Comparison of ENCODE assay signal across 12 mouse cellular contexts in the genomic region with DNA sequence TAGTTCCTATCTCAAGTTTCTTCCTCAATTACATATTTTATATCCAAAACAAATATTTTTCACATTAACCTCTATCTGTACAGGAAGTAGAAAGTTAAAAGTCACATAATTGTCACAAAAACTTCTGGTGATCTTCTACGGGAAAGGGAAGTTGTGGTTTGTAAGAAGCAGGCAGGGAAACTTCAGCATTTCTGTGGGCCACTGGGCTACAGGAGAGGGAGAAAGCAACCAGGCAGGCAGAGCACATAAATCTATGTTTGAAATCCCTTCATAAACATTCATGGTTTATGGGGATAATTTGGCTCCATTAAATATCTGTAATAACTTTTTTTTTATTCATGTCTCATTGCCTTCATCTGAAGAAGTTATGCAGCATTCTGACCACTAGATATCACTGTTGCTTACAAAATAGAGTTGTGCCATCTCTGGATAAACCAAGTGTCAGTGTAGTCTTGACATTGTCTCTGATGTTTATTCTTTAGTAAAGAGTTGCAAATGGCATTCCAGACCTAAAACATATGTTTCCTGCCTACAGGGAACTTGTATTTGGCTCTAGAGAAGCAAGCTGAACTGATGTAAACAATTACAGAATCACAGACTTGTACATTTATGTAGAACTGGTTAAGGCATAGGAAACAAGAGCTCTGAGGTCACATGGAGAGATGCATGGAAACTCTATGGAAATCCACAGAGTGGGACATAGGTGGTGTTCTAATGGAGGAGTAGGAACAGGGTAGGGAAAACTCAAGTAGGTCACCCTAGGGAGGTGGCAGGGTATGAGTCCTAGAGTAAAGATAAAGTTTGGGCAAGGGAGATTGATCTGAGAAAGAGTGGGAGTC. TPM values are rescaled to one million over a fixed set of nuclear protein-coding genes. Genes with fewer than 3 reads are reported as not detected.
DNase-seq lines count a peak whose midpoint lies in the region; ATAC-seq and TF ChIP-seq lines count a peak whose summit lies in the region.
"Had no signal": no experiment of that assay in that cellular context is flagged by ENCODE, and none has a peak within 500 bp of the region (broad histone marks: within the 10 kb centered on the region; RNA-seq: fewer than 3 reads in every experiment).

No protein-coding gene starts in this region.

- peak; percentile 52 for TF ChIP-seq CTCF in gastrocnemius, adult 2 months (IDR thresholded peaks at IDR 0.05)
- TF ChIP-seq CTCF in lung, embryonic 14.5 days (IDR thresholded peaks at IDR 0.05; ENCODE audit: low read depth): peak; percentile 61

- H3K27ac ChIP-seq in gastrocnemius, adult 2 months: no peak overlapping the region
- H3K27ac ChIP-seq in lung, embryonic 14.5 days (ENCODE audit: low read depth): no peak overlapping the region

- no peak overlapping the region for H3K4me2 ChIP-seq in lung, embryonic 14.5 days

- H3K4me1 ChIP-seq in lung, embryonic 14.5 days (ENCODE audit: insufficient read depth): no peaks in the 10 kb centered on the region

- no peaks in the 10 kb centered on the region for H3K27me3 ChIP-seq in lung, embryonic 14.5 days (ENCODE audit: insufficient read depth, low read length)

- ATAC-seq in lung, embryonic 14.5 days (ENCODE audit: insufficient read depth): peak; percentile 90
- ATAC-seq in granulocyte monocyte progenitor cell, adult 5-6 weeks (replicated peaks; ENCODE audit: poor library complexity, severe bottlenecking): peak; percentile 90

- no peak overlapping the region for H3K9ac ChIP-seq in lung, embryonic 14.5 days

- no peaks in the 10 kb centered on the region for H3K36me3 ChIP-seq in lung, embryonic 14.5 days (ENCODE audit: insufficient read depth)

- 70% methylated on average over 1 of the region's 1 CpGs for WGBS in lung, embryonic 14.5 days

- intact Hi-C loops in gastrocnemius, adult 2 months (cut with DNase I): no loop called here

- DNase-seq in gastrocnemius, adult 2 months: no peak
- DNase-seq in gastrocnemius, adult 18-20 months (ENCODE audit: low spot score): no peak
- DNase-seq in lung, embryonic 14.5 days: peak; percentile 81
- no peak for DNase-seq in lung, postnatal 4 days
- peak; percentile 5 for DNase-seq in retina, postnatal 7 days (ENCODE audit: low read depth, low spot score)
- no peak for DNase-seq in B cell, adult 2 months
- DNase-seq in thymus, postnatal 4 days: no peak
- DNase-seq: cerebellum, adult 11-12 months; gastrocnemius, postnatal 10 days had no signal

- no peaks in the 10 kb centered on the region; the same call in 1 of the 2 replicates for H3K9me3 ChIP-seq in lung, embryonic 14.5 days (ENCODE audit: low read depth, low read length)

- no peak overlapping the region for H3K4me3 ChIP-seq in gastrocnemius, adult 2 months
- no peak overlapping the region for H3K4me3 ChIP-seq in lung, embryonic 14.5 days (ENCODE audit: low read depth, low read length)

RNA-seq across cellular contexts. Expression of gene Abcb5, which starts 28.3 kb away (rescaled TPM):
- total RNA-seq in gastrocnemius, adult 2 months (2021): not detected
- not detected for total RNA-seq in gastrocnemius, adult 18-20 months (2021)
- not detected in 2 replicates for polyA plus RNA-seq in lung, embryonic 14.5 days (2014; fragmentation: Nextera tagmentation; extraction: Ambion mirVana)
- not detected in 2 replicates for total RNA-seq in granulocyte monocyte progenitor cell, adult 5-6 weeks (2014; fragmentation: Nextera tagmentation)
- total RNA-seq in granulocyte monocyte progenitor cell, adult 5-6 weeks (2017): not detected in 2 replicates
- total RNA-seq: gastrocnemius, postnatal 10 days; left cerebral cortex, postnatal 10 days; neutrophil, adult 5-6 weeks had no signal

Comparison
In these comparisons a context has a peak if more than half of its experiments do, and no peak if none do; other contexts are left out.
1. DNase-seq: peak in lung, embryonic 14.5 days (single experiment) and retina, postnatal 7 days (single experiment); none in gastrocnemius, adult 2 months (single experiment), gastrocnemius, adult 18-20 months (single experiment), lung, postnatal 4 days (0 of 2), B cell, adult 2 months (0 of 2) and thymus, postnatal 4 days (single experiment).